Mouse (Mus musculus): ENCODE data around the gene Spire2.

DNA sequence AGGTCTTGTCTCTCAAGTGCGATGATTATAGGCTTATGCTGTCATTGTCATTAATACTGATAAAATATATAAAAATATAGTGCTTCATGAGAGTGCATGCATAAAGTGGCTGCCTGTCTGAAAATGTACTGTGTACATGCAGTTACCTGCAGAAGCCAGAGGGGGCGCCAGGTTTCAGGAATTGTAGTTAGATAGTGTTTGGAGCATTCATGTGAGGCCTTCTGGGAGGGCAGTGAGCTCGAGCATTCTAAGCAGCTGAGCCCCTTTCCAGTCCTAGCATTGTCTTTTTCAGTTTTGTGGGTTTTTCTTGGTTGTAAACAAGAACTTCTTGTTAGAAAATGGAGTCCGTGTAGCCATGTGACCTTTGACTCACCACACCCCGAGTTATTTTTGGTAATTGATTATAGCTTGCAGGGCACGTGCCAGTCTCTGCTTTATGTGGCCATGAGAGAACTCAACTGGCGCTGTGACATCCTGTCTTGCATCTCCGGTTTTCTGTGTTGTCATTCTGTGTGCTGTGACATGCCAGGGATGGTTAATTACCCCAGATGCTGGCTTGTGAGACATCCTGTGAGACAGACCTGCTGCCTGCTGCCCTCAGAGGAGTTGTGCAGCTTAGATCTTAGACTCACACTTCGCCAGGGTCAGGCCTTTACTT, 52.5 kb downstream of the Spire2 start:
- TF ChIP-seq GATA1 (IDR thresholded peaks at IDR 0.05; ENCODE audit: low read length) (no peak), TAL1 (IDR thresholded peaks at IDR 0.05; ENCODE audit: low read length) (no peak)

Data from erythroblast, embryonic 14.5 days (primary cell).